Mouse (Mus musculus): ENCODE measurements around the gene Fbxw7. TPM values are rescaled to one million over a fixed set of nuclear protein-coding genes. Genes with fewer than 3 reads are reported as not detected.

Gene Fbxw7
- total RNA-seq, 2 experiments from 2014 or later: 41.9 to 45.6 TPM

DNA sequence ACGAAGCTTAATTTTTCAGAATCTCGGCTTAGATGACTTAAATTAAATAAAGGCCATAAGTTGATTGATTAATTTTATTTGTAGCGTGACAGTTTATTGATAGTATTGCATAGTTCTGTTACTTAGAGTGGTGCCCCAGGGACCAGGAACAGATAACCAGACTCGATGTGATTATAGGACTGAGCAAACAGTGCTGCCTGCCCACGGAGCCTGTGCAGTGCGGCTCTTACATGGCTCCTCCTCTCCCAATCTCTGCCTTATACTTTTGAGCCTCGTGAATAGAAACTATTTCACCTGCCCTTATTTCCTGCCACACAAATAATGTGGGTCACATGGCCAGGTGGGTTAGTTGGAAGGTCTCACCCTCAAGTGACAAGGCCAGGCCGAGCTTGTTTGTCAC is 82.9 kb downstream of the Fbxw7 start:
- no peak for DNase-seq

- peak; percentile 32 for DNase-seq
Observed at GRCm38 (mm10) chr3:84906528-84906927, 91.5 kb downstream of the Fbxw7 start.

DNA sequence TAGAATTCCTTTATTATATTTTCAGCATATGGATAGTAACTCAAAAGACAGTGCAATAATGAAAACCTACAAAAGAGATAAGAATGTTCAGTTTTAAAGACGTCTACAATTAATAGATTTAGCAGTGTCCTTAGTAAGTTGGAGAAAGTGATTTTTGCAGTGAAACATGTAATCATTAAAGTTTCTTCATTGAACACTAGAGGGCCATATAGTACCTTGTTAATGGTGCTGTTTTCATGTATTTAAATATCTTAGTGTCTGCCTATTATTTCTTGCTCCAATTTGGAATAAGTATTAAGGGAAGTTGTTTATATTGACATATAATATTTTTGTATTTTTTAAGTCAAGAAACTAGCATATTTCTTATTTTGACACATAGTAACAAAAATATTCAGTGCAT is 99.2 kb downstream of the Fbxw7 start:
- DNase-seq: no peak

GRCm38 (mm10) chr3:84917903-84918679 is 103.0 kb downstream of the Fbxw7 start:
- DNase-seq: no peak

- peak; percentile 48 for DNase-seq
Observed at GRCm38 (mm10) chr3:84921704-84922420, 106.8 kb downstream of the Fbxw7 start.

GRCm38 (mm10) chr3:84923256-84923655 is 108.2 kb downstream of the Fbxw7 start:
- DNase-seq: no peak

GRCm38 (mm10) chr3:84923670-84924069 is 108.6 kb downstream of the Fbxw7 start:
- no peak for DNase-seq

DNA sequence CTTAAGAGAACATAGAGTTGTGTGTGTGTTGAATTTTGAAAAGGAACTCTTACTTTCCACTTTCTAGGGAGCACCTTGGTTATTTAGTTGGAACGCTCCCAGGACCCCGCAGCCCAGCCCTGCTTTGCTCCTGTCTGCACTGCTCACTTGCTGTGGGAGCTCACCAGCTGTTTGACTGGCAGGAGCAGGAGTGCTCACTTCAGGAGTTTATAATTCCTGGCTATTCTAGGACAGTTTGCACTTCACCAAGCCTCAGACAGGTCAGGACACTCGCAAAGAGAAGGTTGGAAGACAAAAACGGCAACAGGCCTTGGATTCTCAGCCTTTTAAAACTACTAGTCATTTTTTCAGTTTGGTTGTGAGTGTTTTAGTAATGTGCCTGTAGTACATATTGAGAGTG is 110.2 kb downstream of the Fbxw7 start:
- DNase-seq: peak; percentile 51

DNA sequence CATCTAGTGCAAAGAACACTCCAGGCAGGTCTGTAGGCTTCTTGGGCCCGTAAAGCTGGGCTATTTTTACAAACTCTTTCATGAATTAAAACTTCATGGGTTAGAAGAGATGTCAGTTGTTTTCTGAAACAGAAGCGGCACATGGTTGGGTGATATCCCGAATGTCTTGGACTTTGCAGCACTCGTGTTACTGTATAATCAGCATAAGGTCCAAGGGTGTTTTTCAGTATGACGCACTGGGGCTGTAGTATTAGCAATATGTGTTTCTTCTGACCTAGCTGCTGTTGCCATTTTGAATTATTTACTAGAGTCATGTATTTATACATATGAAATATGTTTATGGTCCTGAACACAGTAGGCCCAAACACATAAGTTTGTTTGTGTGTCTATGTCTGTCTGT is 111.1 kb downstream of the Fbxw7 start:
- DNase-seq: no peak

- DNase-seq: no peak
Observed at GRCm38 (mm10) chr3:84927168-84927794, 112.2 kb downstream of the Fbxw7 start.

DNA sequence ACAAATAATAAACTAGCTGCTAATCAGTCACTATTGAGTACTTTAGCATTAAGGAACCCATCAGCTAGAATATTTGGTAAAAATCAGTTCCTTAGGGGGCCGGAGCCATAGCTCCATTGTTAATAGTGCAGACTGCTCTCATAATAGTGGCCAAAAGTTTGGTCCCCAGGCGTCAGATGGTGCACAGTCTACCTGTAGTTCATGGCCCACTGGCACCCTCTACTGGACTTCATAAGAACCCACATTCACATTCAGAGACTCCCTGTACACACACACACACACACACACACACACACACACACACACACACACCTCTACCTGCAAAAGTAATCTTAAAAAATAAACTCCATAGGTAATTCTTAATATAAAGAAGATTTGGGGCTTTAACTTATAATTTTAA is 112.8 kb downstream of the Fbxw7 start:
- DNase-seq: no peak

DNA sequence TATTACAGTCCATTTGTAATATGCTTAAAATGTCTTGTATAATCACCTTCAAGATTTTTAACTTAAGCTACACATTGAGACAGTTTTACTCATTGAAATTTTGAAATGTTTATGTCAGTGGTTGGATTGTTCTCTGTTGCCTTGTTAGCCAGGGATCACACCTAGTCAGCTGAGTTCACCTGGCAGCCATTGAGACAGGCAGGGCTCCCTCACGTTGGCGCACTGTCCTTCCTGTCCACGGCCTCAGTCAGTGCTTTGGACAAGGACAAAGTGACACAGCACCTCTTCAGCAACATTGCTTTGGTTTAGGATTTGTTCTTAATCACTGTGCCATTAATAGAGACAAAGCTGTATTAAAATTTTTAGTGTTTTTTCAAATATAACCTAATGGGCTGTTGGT is 114.1 kb downstream of the Fbxw7 start:
- DNase-seq: peak; percentile 24

DNA sequence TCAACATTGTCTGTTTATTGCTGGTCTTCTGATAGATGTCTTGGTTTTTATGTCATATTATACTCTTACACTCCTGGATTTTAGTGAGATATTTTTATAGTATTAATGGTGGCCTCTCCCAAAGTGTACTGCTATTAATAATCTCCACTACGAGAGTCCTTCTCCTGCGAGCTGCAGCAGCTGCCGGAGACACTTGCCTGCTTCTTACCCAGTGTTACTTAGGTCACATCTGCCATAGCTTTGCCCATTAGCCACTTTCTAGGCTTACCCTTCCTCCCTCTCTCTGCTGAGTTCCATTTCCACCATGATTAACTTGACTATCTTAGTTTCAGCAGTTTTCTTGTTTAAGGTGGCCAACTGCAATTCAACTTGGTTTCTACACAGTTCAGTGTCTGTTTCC is 115.6 kb downstream of the Fbxw7 start:
- no peak for DNase-seq

DNA sequence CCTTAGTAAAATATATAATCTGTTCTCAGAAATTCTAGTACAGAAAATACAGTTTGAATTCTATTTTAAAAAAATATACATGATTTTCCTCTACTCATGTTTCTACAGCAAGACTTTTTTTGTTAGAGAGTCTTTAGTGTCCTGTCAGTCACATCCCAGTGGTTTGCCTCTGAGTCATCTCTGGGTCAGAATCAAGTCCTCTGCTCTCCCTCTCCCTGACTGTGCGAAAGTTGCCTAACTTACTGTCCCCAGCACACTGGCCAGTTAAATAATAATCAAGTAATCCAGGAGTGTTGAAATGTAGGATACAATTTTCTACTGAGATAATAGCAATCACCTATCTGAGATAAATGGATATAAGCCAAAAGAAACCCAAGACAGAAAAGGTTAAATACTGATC is 120.7 kb downstream of the Fbxw7 start:
- DNase-seq: no peak

DNA sequence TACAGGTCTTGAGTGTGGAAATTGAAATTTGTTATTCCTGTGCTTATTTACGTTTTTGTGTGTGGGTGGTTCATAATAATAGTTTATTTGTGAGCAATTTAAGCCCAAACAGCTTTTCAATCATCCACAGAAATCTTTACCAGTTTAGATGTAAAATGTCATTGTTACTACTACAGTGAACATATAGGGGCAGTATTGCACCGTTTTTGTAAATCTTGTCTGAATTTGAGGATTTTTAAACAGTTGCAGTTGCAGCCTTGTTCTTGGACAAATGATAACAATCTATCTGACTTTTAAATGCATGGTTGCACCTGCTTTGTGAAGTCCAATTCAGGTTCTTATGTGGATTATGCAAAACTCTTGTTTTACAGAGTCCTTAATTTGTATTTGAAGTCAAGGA is 121.2 kb downstream of the Fbxw7 start:
- no peak for DNase-seq

DNA sequence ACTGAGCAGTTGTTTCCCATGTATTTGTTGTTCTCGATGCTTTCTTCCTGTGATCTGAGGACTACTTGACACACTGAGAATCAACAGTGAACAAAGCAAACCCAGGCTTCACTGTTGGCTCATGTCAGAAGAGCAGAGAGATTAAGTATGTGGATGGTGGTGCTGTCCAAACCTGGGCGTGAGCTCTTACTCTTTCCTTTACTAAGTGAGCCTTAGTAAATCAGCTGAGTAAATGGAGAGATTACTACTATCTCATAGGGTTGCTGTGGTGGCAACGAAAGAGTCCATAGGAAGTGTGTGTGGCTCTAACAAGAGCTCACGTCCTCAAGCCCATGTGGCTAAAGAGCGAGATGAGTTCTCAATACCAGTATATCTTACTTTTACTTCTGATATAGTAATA is 121.9 kb downstream of the Fbxw7 start:
- no peak for DNase-seq

DNA sequence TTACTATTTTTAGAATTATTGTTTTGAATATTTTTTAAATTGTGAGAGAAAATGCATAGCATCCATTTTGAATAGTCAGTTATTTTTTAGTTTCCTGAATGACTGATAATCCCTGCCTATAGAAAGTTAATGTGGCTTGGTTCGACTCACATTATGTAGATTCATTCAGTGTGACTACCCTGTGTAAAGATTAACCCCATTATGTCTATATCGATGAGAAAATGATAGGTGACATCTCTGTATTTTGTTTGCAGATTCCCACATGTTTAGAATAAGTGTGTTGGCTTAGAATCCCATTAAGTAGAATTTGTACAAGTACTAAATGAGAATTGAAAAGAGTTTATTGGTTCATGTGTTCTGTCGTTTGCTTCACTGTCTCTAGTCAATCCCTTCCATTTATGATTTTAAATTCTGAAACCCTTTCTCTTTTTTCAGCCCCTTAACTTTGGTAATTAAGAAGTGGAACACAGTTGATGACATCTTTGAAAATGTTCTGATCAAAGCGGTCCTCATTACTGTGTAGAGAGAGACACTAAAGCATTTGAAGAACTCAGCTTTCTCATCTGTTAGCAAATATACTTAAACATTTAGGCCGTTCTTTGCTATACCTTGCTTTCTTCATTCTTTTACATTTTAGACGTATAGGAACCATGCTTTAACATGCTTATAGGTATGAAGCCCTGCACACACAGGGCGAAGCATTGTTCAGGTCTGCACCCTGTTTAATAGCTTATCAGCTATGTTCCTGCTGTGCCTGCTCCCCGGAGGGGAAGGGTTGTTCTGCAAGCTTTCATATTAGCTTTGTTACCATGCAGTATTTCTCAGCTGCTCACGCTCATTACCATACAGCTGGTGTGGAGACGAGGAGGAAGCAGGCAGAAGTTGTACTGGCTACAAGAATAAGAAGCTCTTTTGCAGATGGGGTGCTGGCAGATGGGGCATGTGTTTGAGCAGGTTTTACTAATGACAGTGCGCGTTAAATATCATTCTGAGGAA is 122.6 kb downstream of the Fbxw7 start:
- no peak for DNase-seq

DNA sequence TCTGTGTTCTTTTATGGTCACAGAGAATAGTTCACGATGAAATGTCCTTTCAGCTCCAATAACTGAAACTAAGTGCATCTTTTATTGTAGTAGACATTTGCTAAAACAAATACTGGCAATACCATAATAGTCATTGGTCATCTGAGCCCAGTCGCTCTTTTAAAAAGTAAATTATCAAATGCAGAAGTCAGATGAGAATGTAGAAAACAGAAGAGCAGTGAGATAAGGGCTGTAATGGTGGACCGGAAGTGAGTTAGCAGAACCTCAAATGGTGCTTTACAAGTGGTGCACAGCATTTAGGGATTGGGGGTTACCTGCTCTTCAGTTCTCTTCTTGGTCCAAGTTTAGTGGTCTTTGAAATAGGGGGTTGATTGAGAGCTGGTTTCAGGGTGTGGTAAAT is 129.9 kb downstream of the Fbxw7 start:
- no peak for DNase-seq

DNA sequence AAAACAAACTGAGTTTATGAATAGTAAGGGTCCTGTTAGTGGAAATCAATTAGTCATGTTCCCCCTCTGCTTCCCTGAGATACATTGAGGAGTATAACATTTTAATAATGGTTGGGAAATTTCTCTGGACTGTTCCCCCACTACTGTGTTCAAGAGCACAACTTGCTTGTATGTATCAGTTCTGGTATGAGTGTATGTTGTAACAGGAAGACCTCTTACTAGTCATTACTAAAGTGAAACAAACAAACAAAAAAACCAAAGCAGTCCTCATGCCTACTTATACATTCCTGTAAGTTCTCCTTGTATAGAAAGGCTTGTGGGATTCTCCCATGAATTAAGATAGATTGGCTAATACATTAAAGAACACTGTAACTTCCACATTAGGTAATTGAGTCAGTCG is 131.3 kb downstream of the Fbxw7 start:
- DNase-seq: no peak

DNA sequence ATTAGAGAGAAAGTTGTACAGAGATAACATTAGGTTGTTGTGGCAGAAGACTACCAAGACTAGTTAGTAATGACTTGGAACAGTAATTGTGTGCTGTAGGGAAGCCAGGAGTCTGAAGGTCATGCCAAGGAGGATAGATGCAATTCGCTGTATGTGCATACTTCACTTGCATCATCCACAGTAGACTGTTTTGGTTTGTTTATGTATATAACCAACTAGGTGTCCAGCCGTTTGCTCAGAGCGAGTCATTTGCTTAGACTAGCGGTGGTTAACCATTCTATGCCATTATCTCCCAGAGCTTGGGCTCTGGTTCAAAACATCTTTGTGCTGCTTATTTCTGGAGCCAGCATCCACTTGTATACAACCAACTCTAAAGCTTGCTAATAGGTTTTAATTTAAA is 134.3 kb downstream of the Fbxw7 start:
- no peak for DNase-seq

DNA sequence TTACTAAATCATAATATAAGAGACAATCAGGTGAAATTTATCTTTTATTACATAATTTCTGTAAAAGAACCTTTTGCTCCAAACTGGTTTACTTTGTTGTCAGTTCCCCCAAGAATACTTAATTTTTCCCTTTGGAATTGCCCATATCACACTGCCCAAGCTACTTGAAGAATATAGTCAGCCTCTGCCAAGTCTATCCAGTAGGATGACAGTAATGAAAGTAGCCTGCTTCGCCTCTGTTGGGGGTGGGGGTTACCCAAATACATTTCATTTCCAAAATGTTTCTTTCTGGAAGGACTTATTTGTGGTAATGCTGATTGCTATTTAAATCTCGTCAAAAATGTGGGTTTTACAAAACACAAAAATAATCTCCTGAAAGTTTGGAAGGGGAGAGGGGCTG is 136.6 kb downstream of the Fbxw7 start:
- no peak for DNase-seq

DNA sequence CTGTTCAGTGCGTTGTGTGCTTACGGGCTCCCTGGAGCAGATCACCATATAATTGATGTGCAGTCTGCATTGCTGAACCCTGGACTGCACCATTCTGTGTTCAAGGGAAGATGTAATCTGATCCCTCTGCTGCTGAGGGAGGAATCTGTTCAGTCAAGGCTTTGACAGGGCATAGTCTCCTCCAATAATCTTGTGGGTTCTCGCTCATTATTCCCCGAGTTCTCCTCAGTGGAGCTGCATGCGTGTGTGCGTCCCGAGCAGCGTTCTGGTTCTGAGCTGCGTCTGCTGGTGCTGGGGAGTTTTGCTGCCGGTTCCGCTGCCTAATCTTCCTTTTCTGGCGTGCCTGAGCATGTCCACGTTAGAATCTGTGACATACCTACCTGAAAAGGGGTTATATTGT is 137.1 kb downstream of the Fbxw7 start:
- peak; percentile 39 for DNase-seq
